Mouse (Mus musculus) embryonic fibroblast, embryonic 13.5 days (primary cell): ENCODE measurements around the gene Ino80.

ENCODE experiments used
- CTCF ChIP-seq: IDR thresholded peaks from 2 replicates; pipeline ENCODE4 v1.5.1; 2011; ENCODE audit warnings: mild to moderate bottlenecking, control low read depth, low read length, moderate library complexity, borderline replicate concordance; ENCODE audit not compliant: insufficient read depth
- POLR2A ChIP-seq: IDR thresholded peaks from 2 replicates; pipeline ENCODE4 v1.6.1; 2011; ENCODE audit warnings: low read depth, mild to moderate bottlenecking, control low read depth, low read length, moderate library complexity

GRCm38 (mm10) chr2:119326161-119327101 lies 151.1 kb downstream of the Ino80 start:
- TF ChIP-seq POLR2A (no peak), CTCF (no peak)
